Mouse (Mus musculus) CH12.LX (cell line): ENCODE measurements around the gene Tspan4. TPM values are rescaled to one million over a fixed set of nuclear protein-coding genes. Genes with fewer than 3 reads are reported as not detected.

Source experiments
- DNase-seq: peaks from one replicate; pipeline ENCODE4 v3.0.0-alpha.2; 2013; ENCODE audit errors: extremely low read depth
- H3K27ac ChIP-seq: 2 replicates; pipeline ENCODE4 v1.5.1; 2012; ENCODE audit warnings: low read depth, mild to moderate bottlenecking, control low read depth, moderate library complexity; ENCODE audit not compliant: insufficient read depth
- H3K27me3 ChIP-seq: replicated peaks from 2 replicates; pipeline ENCODE3; 2012; ENCODE audit warnings: inconsistent platforms
- H3K36me3 ChIP-seq, 2 experiments: replicated peaks in 1 of 2; 2 replicates each; pipeline versions ENCODE3 to v1.6.1; 2012; ENCODE audit warnings: inconsistent platforms in 1 of 2, low read length in 1 of 2, mild to moderate bottlenecking in 1 of 2, mixed read lengths in 1 of 2, moderate library complexity in 1 of 2; ENCODE audit not compliant: control insufficient read depth in 1 of 2, insufficient read depth in 1 of 2
- H3K4me1 ChIP-seq, 2 experiments: 2 replicates each; pipeline ENCODE4 v1.6.1; 2012; ENCODE audit warnings: inconsistent platforms in 1 of 2, moderate library complexity in 1 of 2; ENCODE audit not compliant: insufficient read depth in 2 of 2, control insufficient read depth in 1 of 2
- H3K4me2 ChIP-seq: 2 replicates; pipeline ENCODE4 v1.6.1; 2012; ENCODE audit warnings: low read depth, mild to moderate bottlenecking, control low read depth; ENCODE audit not compliant: poor library complexity, insufficient read depth, severe bottlenecking
- H3K4me3 ChIP-seq, 3 experiments: fragments of 150-350 bp in 1 of 3; sonication (generic) in 1 of 3; replicated peaks in 1 of 3; 2 replicates each; pipeline versions ENCODE3 to v1.5.1; 2011 to 2012; ENCODE audit warnings: low read depth in 2 of 3, low read length in 2 of 3, mild to moderate bottlenecking in 2 of 3, moderate library complexity in 2 of 3, control low read depth in 1 of 3, improper control_type of control experiment in 1 of 3, inconsistent platforms in 1 of 3, mixed read lengths in 1 of 3; ENCODE audit not compliant: poor library complexity in 1 of 3
- H3K79me2 ChIP-seq: replicated peaks from 2 replicates; pipeline ENCODE4 v1.6.1; 2012; ENCODE audit warnings: mild to moderate bottlenecking, moderate library complexity; ENCODE audit not compliant: control insufficient read depth, poor library complexity, insufficient read depth, severe bottlenecking; ENCODE audit errors: extremely low read depth
- H3K9ac ChIP-seq: 2 replicates; pipeline ENCODE4 v1.6.1; 2012; ENCODE audit warnings: low read depth, mild to moderate bottlenecking, control low read depth, moderate library complexity; ENCODE audit not compliant: insufficient read depth
- H3K9me3 ChIP-seq: replicated peaks from 2 replicates; pipeline ENCODE3; 2012; ENCODE audit warnings: low read length, inconsistent platforms, mixed read lengths
- BHLHE40 ChIP-seq: IDR thresholded peaks from 2 replicates; pipeline ENCODE4 v1.6.1; 2011; ENCODE audit warnings: mild to moderate bottlenecking, low read depth, low read length, improper control_type of control experiment
- CHD1 ChIP-seq: IDR thresholded peaks from 2 replicates; pipeline ENCODE4 v1.6.1; 2012; ENCODE audit warnings: low read depth, low read length, improper control_type of control experiment, inconsistent platforms
- CHD2 ChIP-seq: IDR thresholded peaks from 2 replicates; pipeline ENCODE4 v1.6.1; 2011; ENCODE audit warnings: low read length, improper control_type of control experiment
- CTCF ChIP-seq, 2 experiments: IDR thresholded peaks in 1 of 2; conservative IDR thresholded peaks in 1 of 2; 2 replicates each; pipeline ENCODE4 v1.5.1; 2011 to 2012; ENCODE audit warnings: low read depth in 2 of 2, low read length in 2 of 2, improper control_type of control experiment in 1 of 2, inconsistent platforms in 1 of 2, mild to moderate bottlenecking in 1 of 2, moderate library complexity in 1 of 2
- E2F4 ChIP-seq: IDR thresholded peaks from 2 replicates; pipeline ENCODE4 v1.6.1; 2011; ENCODE audit warnings: low read depth, low read length, improper control_type of control experiment; ENCODE audit not compliant: insufficient replicate concordance
- ETS1 ChIP-seq: conservative IDR thresholded peaks from 2 replicates; pipeline ENCODE4 v1.6.1; 2012; ENCODE audit warnings: low read depth, mild to moderate bottlenecking, inconsistent platforms, low read length, improper control_type of control experiment, moderate library complexity
- JUN ChIP-seq: IDR thresholded peaks from 2 replicates; pipeline ENCODE4 v1.6.1; 2011; ENCODE audit warnings: low read depth, mild to moderate bottlenecking, low read length, improper control_type of control experiment, moderate library complexity; ENCODE audit not compliant: insufficient read depth
- KAT2A ChIP-seq: IDR thresholded peaks from 2 replicates; pipeline ENCODE4 v1.6.1; 2012; ENCODE audit warnings: low read length, improper control_type of control experiment, inconsistent platforms; ENCODE audit not compliant: insufficient replicate concordance
- MAX ChIP-seq: IDR thresholded peaks from 2 replicates; pipeline ENCODE4 v1.6.1; 2011; ENCODE audit warnings: low read length, improper control_type of control experiment
- MAZ ChIP-seq: IDR thresholded peaks from 2 replicates; pipeline ENCODE4 v1.6.1; 2012; ENCODE audit warnings: low read depth, mild to moderate bottlenecking, inconsistent platforms, low read length, improper control_type of control experiment, moderate library complexity
- MXI1 ChIP-seq: IDR thresholded peaks from 2 replicates; pipeline ENCODE4 v1.6.1; 2011; ENCODE audit warnings: mild to moderate bottlenecking, low read depth, low read length, improper control_type of control experiment
- MYC ChIP-seq: IDR thresholded peaks from 2 replicates; pipeline ENCODE4 v1.6.1; 2011; ENCODE audit warnings: low read depth, mild to moderate bottlenecking, improper control_type of control experiment, low read length
- PAX5 ChIP-seq: IDR thresholded peaks from 2 replicates; pipeline ENCODE4 v1.6.1; 2012; ENCODE audit warnings: low read length, inconsistent platforms, mixed read lengths
- POLR2A ChIP-seq: IDR thresholded peaks from 2 replicates; pipeline ENCODE4 v1.6.1; 2011; ENCODE audit warnings: low read depth, mild to moderate bottlenecking, improper control_type of control experiment, low read length
- POLR2AphosphoS2 ChIP-seq: IDR thresholded peaks from 2 replicates; pipeline ENCODE4 v1.6.1; 2011; ENCODE audit warnings: low read depth, low read length, improper control_type of control experiment
- SIN3A ChIP-seq: IDR thresholded peaks from 2 replicates; pipeline ENCODE4 v1.6.1; 2012; ENCODE audit warnings: low read length, improper control_type of control experiment, inconsistent platforms
- TBP ChIP-seq: conservative IDR thresholded peaks from 2 replicates; pipeline ENCODE4 v1.6.1; 2011; ENCODE audit warnings: low read depth, low read length, improper control_type of control experiment
- TCF12 ChIP-seq: IDR thresholded peaks from 2 replicates; pipeline ENCODE4 v1.6.1; 2014; ENCODE audit warnings: low read depth, mild to moderate bottlenecking, inconsistent platforms, low read length, improper control_type of control experiment
- USF1 ChIP-seq: IDR thresholded peaks from 2 replicates; pipeline ENCODE4 v1.6.1; 2014; ENCODE audit warnings: low read depth, mild to moderate bottlenecking, inconsistent platforms, low read length, improper control_type of control experiment
- ZMIZ1 ChIP-seq: IDR thresholded peaks from 2 replicates; pipeline ENCODE4 v1.6.1; 2012; ENCODE audit warnings: low read depth, mild to moderate bottlenecking, inconsistent platforms, low read length, improper control_type of control experiment
- ZNF384 ChIP-seq: IDR thresholded peaks from 2 replicates; pipeline ENCODE4 v1.6.1; 2012; ENCODE audit warnings: low read depth, low read length, improper control_type of control experiment, inconsistent platforms
- dilution Hi-C: fragments of 300-500 bp; cut with MboI; formaldehyde crosslinking; loops from 2 replicates; pipeline ENCODE4 v1.14.3; 2020; ENCODE audit warnings: low sequenced_read_pairs; ENCODE audit not compliant: extremely low pct_unique_long_range_greater_than_20kb, extremely low pct_ligation_motif_present
- in situ Hi-C: fragments of 300-500 bp; cut with MboI; formaldehyde crosslinking; loops from 3 replicates; pipeline ENCODE4 v1.14.3; 2019; ENCODE audit warnings: low sequenced_read_pairs, low pct_ligation_motif_present, low pct_unique_long_range_greater_than_20kb, mixed read lengths
- polyA plus RNA-seq: library from polyadenylated mRNA; unstranded; fragments of >175 nt; gene quantifications from 2 replicates; pipeline ENCODE4 v1.2.1, GENCODE M21; 2012; ENCODE audit warnings: low read depth; ENCODE audit not compliant: insufficient read length
- total RNA-seq, 2 experiments: library from RNA; depleted of rRNA; stranded (reverse); fragments of 300-350 nt in 1 of 2; fragments of >200 nt in 1 of 2; gene quantifications; 2 replicates each; pipeline ENCODE4 v1.2.3; 2012 to 2014

Tspan4 gene
- total and polyA plus RNA-seq, 3 experiments: 21.2 to 28.9 (median 28.4) TPM

GRCm38 (mm10) chr7:141518296-141518695 lies 43.3 kb downstream of the Tspan4 start:
- Histone ChIP-seq H3K36me3 (peaks cover 50 to 89% of the 10 kb centered on the region in 2 experiments), H3K9me3 (no peaks in the 10 kb centered on the region), H3K4me1 (0 out of 4 replicates have a peak, but pooled peaks cover 0 to 4% of the 10 kb centered on the region in 2 experiments), H3K27me3 (no peaks in the 10 kb centered on the region), H3K4me2 (no peak overlapping the region), H3K9ac (no peak overlapping the region), H3K79me2 (no peaks in the 10 kb centered on the region), H3K4me3 (no peak overlapping the region), H3K27ac (no peak overlapping the region)
- dilution Hi-C loops (no loop called here), in situ Hi-C loops (no loop called here)
- no peak for DNase-seq
- no peak for TF ChIP-seq MAZ
- no peak for TF ChIP-seq JUN
- no peak for TF ChIP-seq ETS1
- no peak for TF ChIP-seq E2F4
- TF ChIP-seq BHLHE40: no peak
- TF ChIP-seq ZNF384: no peak
- TF ChIP-seq MYC: no peak
- no peak for TF ChIP-seq ZMIZ1
- TF ChIP-seq TBP: no peak
- TF ChIP-seq KAT2A: no peak
- no peak for TF ChIP-seq PAX5
- no peak for TF ChIP-seq USF1
- no peak for TF ChIP-seq MXI1
- no peak for TF ChIP-seq MAX
- TF ChIP-seq POLR2AphosphoS2: no peak
- TF ChIP-seq CTCF (conservative IDR thresholded peaks at IDR 0.05 in 1 of 2, IDR thresholded peaks at IDR 0.05 in 1 of 2; ENCODE audit: low read depth in 2 of 2, low read length in 2 of 2): no peak
- no peak for TF ChIP-seq CHD1
- no peak for TF ChIP-seq POLR2A

DNA sequence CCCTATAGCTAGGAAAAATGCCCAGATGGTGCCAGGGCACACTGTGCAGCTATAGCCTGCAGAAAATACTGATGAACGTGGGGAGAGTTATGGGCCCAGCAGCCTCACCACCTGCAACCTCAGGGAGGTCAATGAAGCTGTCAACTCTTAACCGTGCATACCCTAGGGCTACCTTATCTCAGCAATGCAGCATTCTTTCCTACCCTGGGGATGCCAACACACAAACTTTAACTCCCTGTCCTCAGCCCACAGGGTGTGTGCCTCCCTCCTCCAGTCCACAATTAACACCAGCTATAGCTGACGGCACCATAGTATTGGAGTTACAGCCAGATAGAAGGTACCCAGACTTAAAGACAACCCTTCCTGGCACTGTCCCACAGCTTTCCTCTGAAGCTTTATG lies 43.9 kb downstream of the Tspan4 start:
- H3K9me3 ChIP-seq: no peaks in the 10 kb centered on the region
- DNase-seq: no peak
- no peak overlapping the region for H3K4me3 ChIP-seq
- peaks cover 47 to 89% of the 10 kb centered on the region in 2 experiments for H3K36me3 ChIP-seq
- in situ Hi-C loops (no loop called here), dilution Hi-C loops (no loop called here)
- no peak overlapping the region for H3K27ac ChIP-seq
- H3K9ac ChIP-seq: no peak overlapping the region
- TF ChIP-seq CTCF (conservative IDR thresholded peaks at IDR 0.05 in 1 of 2, IDR thresholded peaks at IDR 0.05 in 1 of 2; ENCODE audit: low read depth in 2 of 2, low read length in 2 of 2) (no peak), TCF12 (no peak), BHLHE40 (no peak), E2F4 (no peak), SIN3A (no peak), PAX5 (no peak), CHD2 (no peak)
- no peak overlapping the region for H3K4me2 ChIP-seq
- H3K79me2 ChIP-seq: no peaks in the 10 kb centered on the region
- 0 out of 4 replicates have a peak, but pooled peaks cover 0 to 2% of the 10 kb centered on the region in 2 experiments for H3K4me1 ChIP-seq
- no peaks in the 10 kb centered on the region for H3K27me3 ChIP-seq
